ENCODE assay signal across 8 mouse cellular contexts in genomic region chr13:104947958-104948357, GRCm38 (mm10).
A peak's percentile ranks its signal among the peaks of the same experiment; 100 is the strongest.
DNase-seq lines count a peak whose midpoint lies in the region; ATAC-seq and TF ChIP-seq lines count a peak whose summit lies in the region.

No protein-coding gene starts in this region.

- H3K4me1 ChIP-seq in hindbrain, embryonic 11.5 days (replicated peaks; ENCODE audit: control insufficient read depth, insufficient read depth, low read length), result no peaks in the 10 kb centered on the region
- H3K4me1 ChIP-seq in lung, postnatal 0 days (ENCODE audit: insufficient read depth, low read depth, low read length), result no peaks in the 10 kb centered on the region

- H3K9me3 ChIP-seq in hindbrain, embryonic 11.5 days (ENCODE audit: control insufficient read depth, low read length), result no peaks in the 10 kb centered on the region
- no peaks in the 10 kb centered on the region for H3K9me3 ChIP-seq in lung, postnatal 0 days (ENCODE audit: low read length)

- WGBS in hindbrain, embryonic 11.5 days, result under 1% methylated on average over 7 of the region's 7 CpGs
- 2% methylated on average over 7 of the region's 7 CpGs for WGBS in lung, postnatal 0 days

- no peak overlapping the region for H3K4me3 ChIP-seq in hindbrain, embryonic 11.5 days (ENCODE audit: low read depth, low read length)
- H3K4me3 ChIP-seq in lung, postnatal 0 days (ENCODE audit: low read depth, low read length), result no peak overlapping the region

- H3K36me3 ChIP-seq in hindbrain, embryonic 11.5 days (ENCODE audit: control insufficient read depth, insufficient read depth, low read length), result no peaks in the 10 kb centered on the region
- H3K36me3 ChIP-seq in lung, postnatal 0 days (ENCODE audit: insufficient read depth, low read length), result no peaks in the 10 kb centered on the region

- H3K9ac ChIP-seq in hindbrain, embryonic 11.5 days (ENCODE audit: low read depth, low read length), result no peak overlapping the region
- no peak overlapping the region for H3K9ac ChIP-seq in lung, postnatal 0 days (replicated peaks; ENCODE audit: low read depth)

- peak; percentile 82 for TF ChIP-seq CTCF in lung, postnatal 0 days (IDR thresholded peaks at IDR 0.05)

- peak; percentile 80 for DNase-seq in Muller cell, postnatal 12 days (ENCODE audit: inconsistent ontology term)
- DNase-seq in cerebellum, adult 9-10 months, result peak; percentile 91
- peak; percentile 67 to 76 for DNase-seq in frontal cortex, postnatal 10 days (ENCODE audit: low spot score in 2 of 2)
- peak; percentile 90 for DNase-seq in hindbrain, embryonic 11.5 days (ENCODE audit: low spot score)
- DNase-seq in layer of hippocampus, adult 9-10 months (ENCODE audit: low spot score), result peak; percentile 77
- peak; percentile 91 for DNase-seq in lung, postnatal 0 days (ENCODE audit: low spot score)
- peak; percentile 56 for DNase-seq in retina, adult 2 months (ENCODE audit: low read depth, low spot score)
- peak; percentile 83 for DNase-seq in thymus, postnatal 4 days

- H3K4me2 ChIP-seq in hindbrain, embryonic 11.5 days (replicated peaks; ENCODE audit: low read depth, low read length), result no peak overlapping the region
- H3K4me2 ChIP-seq in lung, postnatal 0 days (replicated peaks; ENCODE audit: low read depth, low read length), result no peak overlapping the region

- peak; percentile 89 for ATAC-seq in hindbrain, embryonic 11.5 days (ENCODE audit: low FRiP score)
- ATAC-seq in lung, postnatal 0 days, result peak; percentile 65

- H3K27me3 ChIP-seq in hindbrain, embryonic 11.5 days (ENCODE audit: control insufficient read depth, insufficient read depth, low read length), result no peaks in the 10 kb centered on the region
- no peaks in the 10 kb centered on the region for H3K27me3 ChIP-seq in lung, postnatal 0 days (replicated peaks; ENCODE audit: insufficient read depth, low read length)

- no peak for TF ChIP-seq EP300 in lung, postnatal 0 days (IDR thresholded peaks at IDR 0.05)

- no peak overlapping the region for H3K27ac ChIP-seq in hindbrain, embryonic 11.5 days (ENCODE audit: low read depth, low read length)
- no peak overlapping the region for H3K27ac ChIP-seq in lung, postnatal 0 days (ENCODE audit: low read length)
